Mouse (Mus musculus): ENCODE measurements around the gene Ubald1. TPM values are rescaled to one million over a fixed set of nuclear protein-coding genes. Genes with fewer than 3 reads are reported as not detected.

Gene Ubald1
- polyA plus RNA-seq, 1 experiment from 2014 or later, result 75.7 TPM

- Histone ChIP-seq H3K27ac (no peak overlapping the region), H3K4me3 (ENCODE audit: inconsistent target) (no peak overlapping the region), H3K36me3 (ENCODE audit: inconsistent target) (no peaks in the 10 kb centered on the region), H3K79me2 (ENCODE audit: inconsistent target) (no peaks in the 10 kb centered on the region)
- WGBS (ENCODE audit: missing documents), result 78% methylated on average over 15 of the region's 15 CpGs
Observed at GRCm38 (mm10) chr16:4831650-4832419, 48.3 kb downstream of the Ubald1 start.

DNA sequence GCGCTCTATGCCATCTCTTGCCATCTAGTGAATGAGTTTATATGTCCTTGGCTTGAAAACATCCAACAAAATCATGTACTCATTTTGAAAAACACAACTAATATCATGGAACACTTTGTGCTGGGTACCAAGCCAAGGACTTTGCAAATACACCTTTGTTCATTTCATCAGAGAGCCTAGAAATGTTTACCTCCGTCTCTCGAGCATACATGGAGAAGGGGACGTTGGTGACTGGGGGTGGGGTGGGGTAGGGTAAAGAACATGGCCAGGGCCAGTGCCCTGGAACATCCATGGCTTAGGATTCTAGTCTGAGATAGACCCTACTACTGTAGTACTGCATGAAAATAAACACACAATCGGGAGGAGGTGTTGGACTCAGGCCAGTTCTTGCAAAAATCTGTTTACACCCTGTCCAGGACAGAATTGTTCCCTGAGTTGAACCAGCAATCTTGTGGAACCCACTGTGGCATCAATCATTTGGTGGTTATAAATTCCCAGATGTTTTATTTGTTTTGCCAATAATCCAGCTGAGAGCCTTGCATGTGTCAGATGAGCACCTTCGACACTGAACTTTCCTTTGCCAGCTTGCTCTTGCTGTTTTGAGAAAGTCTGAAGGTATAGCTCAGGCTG is 50.7 kb downstream of the Ubald1 start:
- H3K27ac ChIP-seq, result no peak overlapping the region
- WGBS (ENCODE audit: missing documents), result 97% methylated on average over 6 of the region's 6 CpGs
- H3K4me3 ChIP-seq (ENCODE audit: inconsistent target), result no peak overlapping the region
- no peaks in the 10 kb centered on the region for H3K79me2 ChIP-seq (ENCODE audit: inconsistent target)
- H3K36me3 ChIP-seq (ENCODE audit: inconsistent target), result no peaks in the 10 kb centered on the region

DNA sequence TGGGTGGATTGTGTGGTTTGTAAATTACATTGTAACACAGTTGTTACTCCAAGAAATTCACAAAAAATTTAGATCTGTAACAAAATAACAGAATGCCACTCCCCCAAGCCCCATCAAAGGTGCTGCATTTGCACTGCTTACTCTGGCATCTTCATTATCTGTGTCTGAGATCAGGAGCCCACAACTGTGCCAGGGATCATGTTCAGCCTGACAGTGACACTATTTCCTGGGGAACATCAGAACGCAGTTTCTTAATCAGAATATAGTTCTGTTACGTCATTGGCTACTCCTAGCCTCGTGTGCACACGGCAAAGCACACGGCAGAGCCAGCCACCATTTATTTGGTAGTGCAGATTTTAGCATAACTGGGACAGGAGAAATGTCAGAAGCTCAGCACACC is 52.5 kb downstream of the Ubald1 start:
- H3K36me3 ChIP-seq (ENCODE audit: inconsistent target), result no peaks in the 10 kb centered on the region
- H3K27ac ChIP-seq, result no peak overlapping the region
- WGBS (ENCODE audit: missing documents), result 90% methylated on average over 5 of the region's 5 CpGs
- no peak overlapping the region for H3K4me3 ChIP-seq (ENCODE audit: inconsistent target)
- H3K79me2 ChIP-seq (ENCODE audit: inconsistent target), result no peaks in the 10 kb centered on the region

Other genes with a start within 250 kb of the Ubald1 start
- gene Vasn, start 240.4 kb downstream of the Ubald1 start, polyA plus RNA-seq (2018), result 0.07 TPM in 1 of 3 replicates, not detected in the others
- gene Dnaja3, start 240.3 kb downstream of the Ubald1 start, polyA plus RNA-seq (2018), result 19.8 to 43.8 TPM (median 25.5 TPM) in 3 replicates
- 53.4 to 137 TPM (median 97.8 TPM) in 3 replicates for gene Coro7, start 200.5 kb downstream of the Ubald1 start, polyA plus RNA-seq (2018)
- gene Nmral1, start 161.0 kb downstream of the Ubald1 start, polyA plus RNA-seq (2018), result 6.3 to 20.4 TPM (median 15.6 TPM) in 3 replicates
- gene Hmox2, start 154.0 kb downstream of the Ubald1 start, polyA plus RNA-seq (2018), result 195 to 303 TPM (median 234 TPM) in 3 replicates
- 15.0 to 29.2 TPM (median 20.4 TPM) in 3 replicates for gene Cdip1, start 90.0 kb downstream of the Ubald1 start, polyA plus RNA-seq (2018)
- 0.16 TPM in 1 of 3 replicates, not detected in the others for gene 4930562C15Rik, start 44.9 kb downstream of the Ubald1 start, polyA plus RNA-seq (2018)
- 62.2 to 84.4 TPM (median 68.4 TPM) in 3 replicates for gene Mgrn1, start 5.9 kb upstream of the Ubald1 start, polyA plus RNA-seq (2018)
- 17.1 to 56.6 TPM (median 39.4 TPM) in 3 replicates for gene Nudt16l1, start 58.4 kb upstream of the Ubald1 start, polyA plus RNA-seq (2018)
- 9.0 to 21.1 TPM (median 12.1 TPM) in 3 replicates for gene Anks3, start 83.9 kb upstream of the Ubald1 start, polyA plus RNA-seq (2018)
- not detected in 3 replicates for gene Sept12, start 117.5 kb upstream of the Ubald1 start, polyA plus RNA-seq (2018)
- not detected in 3 replicates for gene Smim22, start 127.0 kb upstream of the Ubald1 start, polyA plus RNA-seq (2018)
- 10.0 to 27.5 TPM (median 22.6 TPM) in 3 replicates for gene Rogdi, start 133.2 kb upstream of the Ubald1 start, polyA plus RNA-seq (2018)
- gene Glyr1, start 169.5 kb upstream of the Ubald1 start, polyA plus RNA-seq (2018), result 72.3 to 104 TPM (median 77.0 TPM) in 3 replicates
- gene Ubn1, start 169.7 kb upstream of the Ubald1 start, polyA plus RNA-seq (2018), result 24.3 to 40.2 TPM (median 37.5 TPM) in 3 replicates